Mouse (Mus musculus): ENCODE measurements around the gene Stk35. TPM values are rescaled to one million over a fixed set of nuclear protein-coding genes. Genes with fewer than 3 reads are reported as not detected.

Stk35 gene
- polyA plus RNA-seq, 1 experiment: 17.7 TPM

- 46% methylated on average over 4 of the region's 4 CpGs for WGBS
- no peak overlapping the region for H3K4me3 ChIP-seq (ENCODE audit: insufficient read depth, low read depth, low read length)
These were observed 51.2 kb downstream of the Stk35 start for GRCm38 (mm10) chr2:129851512-129851911.

GRCm38 (mm10) chr2:129863256-129863655 is 62.9 kb downstream of the Stk35 start:
- H3K27ac ChIP-seq (ENCODE audit: insufficient read depth, low read depth, low read length): no peak overlapping the region
- no peak for DNase-seq
- H3K36me3 ChIP-seq (ENCODE audit: control insufficient read depth, insufficient read depth, low read length): no peaks in the 10 kb centered on the region
- no peak overlapping the region for H3K4me3 ChIP-seq (ENCODE audit: insufficient read depth, low read depth, low read length)
- no peak for TF ChIP-seq CTCF (conservative IDR thresholded peaks at IDR 0.05; ENCODE audit: insufficient read depth, insufficient read length, low read depth, low read length)
- TF ChIP-seq POLR2A (IDR thresholded peaks at IDR 0.05; ENCODE audit: low read depth, low read length): no peak
- H3K27me3 ChIP-seq (replicated peaks; ENCODE audit: control insufficient read depth, insufficient read depth, low read length): no peaks in the 10 kb centered on the region; the same call in 1 of the 2 replicates
- 81% methylated on average over 5 of the region's 5 CpGs for WGBS
- H3K4me1 ChIP-seq (ENCODE audit: control insufficient read depth, insufficient read depth, low read length): no peaks in the 10 kb centered on the region

More at GRCm38 (mm10) chr2:129851512-129851911, 51.2 kb downstream of the Stk35 start:
- TF ChIP-seq CTCF (conservative IDR thresholded peaks at IDR 0.05; ENCODE audit: insufficient read depth, insufficient read length, low read depth, low read length) (no peak), POLR2A (IDR thresholded peaks at IDR 0.05; ENCODE audit: low read depth, low read length) (no peak)
- Histone ChIP-seq H3K36me3 (ENCODE audit: control insufficient read depth, insufficient read depth, low read length) (no peaks in the 10 kb centered on the region), H3K27me3 (replicated peaks; ENCODE audit: control insufficient read depth, insufficient read depth, low read length) (no peaks in the 10 kb centered on the region), H3K4me1 (ENCODE audit: control insufficient read depth, insufficient read depth, low read length) (peaks cover 5% of the 10 kb centered on the region), H3K27ac (ENCODE audit: insufficient read depth, low read depth, low read length) (no peak overlapping the region)
- no peak for DNase-seq

GRCm38 (mm10) chr2:129864958-129865357 is 64.6 kb downstream of the Stk35 start:
- Histone ChIP-seq H3K4me3 (ENCODE audit: insufficient read depth, low read depth, low read length) (no peak overlapping the region), H3K36me3 (ENCODE audit: control insufficient read depth, insufficient read depth, low read length) (no peaks in the 10 kb centered on the region), H3K4me1 (ENCODE audit: control insufficient read depth, insufficient read depth, low read length) (no peaks in the 10 kb centered on the region), H3K27ac (ENCODE audit: insufficient read depth, low read depth, low read length) (no peak overlapping the region), H3K27me3 (replicated peaks; ENCODE audit: control insufficient read depth, insufficient read depth, low read length) (no peaks in the 10 kb centered on the region; the same call in 1 of the 2 replicates)
- TF ChIP-seq CTCF (conservative IDR thresholded peaks at IDR 0.05; ENCODE audit: insufficient read depth, insufficient read length, low read depth, low read length) (no peak), POLR2A (IDR thresholded peaks at IDR 0.05; ENCODE audit: low read depth, low read length) (no peak)
- WGBS: 55% methylated on average over 3 of the region's 3 CpGs
- DNase-seq: peak; percentile 45

- DNase-seq: no peak
- H3K4me1 ChIP-seq (ENCODE audit: control insufficient read depth, insufficient read depth, low read length): no peaks in the 10 kb centered on the region
- 94% methylated on average over 5 of the region's 5 CpGs for WGBS
- no peaks in the 10 kb centered on the region for H3K36me3 ChIP-seq (ENCODE audit: control insufficient read depth, insufficient read depth, low read length)
- H3K27me3 ChIP-seq (replicated peaks; ENCODE audit: control insufficient read depth, insufficient read depth, low read length): no peaks in the 10 kb centered on the region
- no peak overlapping the region for H3K27ac ChIP-seq (ENCODE audit: insufficient read depth, low read depth, low read length)
- TF ChIP-seq CTCF (conservative IDR thresholded peaks at IDR 0.05; ENCODE audit: insufficient read depth, insufficient read length, low read depth, low read length) (no peak), POLR2A (IDR thresholded peaks at IDR 0.05; ENCODE audit: low read depth, low read length) (no peak)
- no peak overlapping the region for H3K4me3 ChIP-seq (ENCODE audit: insufficient read depth, low read depth, low read length)
These were observed 68.8 kb downstream of the Stk35 start for GRCm38 (mm10) chr2:129869151-129869550.

DNA sequence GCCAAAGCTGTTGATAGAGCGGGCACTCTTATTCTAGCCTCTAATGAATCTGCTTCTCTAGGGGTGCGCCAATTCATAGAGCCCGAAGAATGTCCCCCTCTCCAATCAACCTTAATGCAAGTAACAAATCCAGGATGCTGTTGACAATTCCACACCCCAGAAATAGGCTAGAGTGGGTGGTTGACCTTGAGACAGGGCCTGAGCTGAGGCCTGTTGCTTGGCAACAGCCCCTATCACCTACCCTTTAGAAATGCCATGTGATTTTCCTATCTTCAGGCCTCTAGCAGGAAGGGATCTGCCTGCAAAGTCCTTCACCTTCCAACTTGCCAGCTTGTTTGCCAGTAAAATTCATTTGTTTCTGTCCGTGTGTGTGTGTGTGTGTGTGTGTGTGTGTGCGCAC is 70.9 kb downstream of the Stk35 start:
- no peaks in the 10 kb centered on the region for H3K36me3 ChIP-seq (ENCODE audit: control insufficient read depth, insufficient read depth, low read length)
- H3K27me3 ChIP-seq (replicated peaks; ENCODE audit: control insufficient read depth, insufficient read depth, low read length): no peaks in the 10 kb centered on the region
- no peak overlapping the region for H3K4me3 ChIP-seq (ENCODE audit: insufficient read depth, low read depth, low read length)
- H3K27ac ChIP-seq (ENCODE audit: insufficient read depth, low read depth, low read length): no peak overlapping the region
- no peak for TF ChIP-seq CTCF (conservative IDR thresholded peaks at IDR 0.05; ENCODE audit: insufficient read depth, insufficient read length, low read depth, low read length)
- no peak for TF ChIP-seq POLR2A (IDR thresholded peaks at IDR 0.05; ENCODE audit: low read depth, low read length)
- no peaks in the 10 kb centered on the region for H3K4me1 ChIP-seq (ENCODE audit: control insufficient read depth, insufficient read depth, low read length)
- 92% methylated on average over 5 of the region's 5 CpGs for WGBS
- no peak for DNase-seq

DNA sequence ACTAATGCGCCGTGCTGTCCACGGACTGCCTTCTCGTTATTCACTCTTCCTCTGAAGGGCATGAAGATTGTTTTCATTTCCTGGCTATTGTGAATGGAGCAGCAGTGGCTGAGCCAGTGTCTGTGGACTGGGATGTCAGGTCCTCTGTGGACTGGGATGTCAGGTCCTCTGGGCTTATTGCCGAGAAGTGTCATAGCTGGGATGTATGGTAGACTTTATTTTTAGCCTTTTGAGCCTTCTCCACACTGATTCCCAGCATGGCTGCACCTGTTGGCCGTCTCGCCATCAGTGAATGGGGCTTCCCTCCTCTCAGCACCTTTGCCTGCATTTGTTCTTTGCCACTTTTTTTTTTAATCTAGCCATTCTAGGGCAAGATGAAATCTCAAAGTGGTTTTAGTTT is 71.8 kb downstream of the Stk35 start:
- 77% methylated on average over 7 of the region's 7 CpGs for WGBS
- no peak for DNase-seq

GRCm38 (mm10) chr2:129873489-129873888 is 73.2 kb downstream of the Stk35 start:
- Histone ChIP-seq H3K27ac (ENCODE audit: insufficient read depth, low read depth, low read length) (no peak overlapping the region), H3K27me3 (replicated peaks; ENCODE audit: control insufficient read depth, insufficient read depth, low read length) (no peaks in the 10 kb centered on the region), H3K36me3 (ENCODE audit: control insufficient read depth, insufficient read depth, low read length) (no peaks in the 10 kb centered on the region), H3K4me1 (ENCODE audit: control insufficient read depth, insufficient read depth, low read length) (no peaks in the 10 kb centered on the region), H3K4me3 (ENCODE audit: insufficient read depth, low read depth, low read length) (no peak overlapping the region)
- TF ChIP-seq POLR2A (IDR thresholded peaks at IDR 0.05; ENCODE audit: low read depth, low read length) (no peak), CTCF (conservative IDR thresholded peaks at IDR 0.05; ENCODE audit: insufficient read depth, insufficient read length, low read depth, low read length) (peak; percentile 95; the same call in 1 of the 2 replicates)
- WGBS: 3% methylated on average over 5 of the region's 5 CpGs
- DNase-seq: peak; percentile 81

More for the DNA sequence above, 71.8 kb downstream of the Stk35 start:
- H3K4me3 ChIP-seq (ENCODE audit: insufficient read depth, low read depth, low read length): no peak overlapping the region
- no peaks in the 10 kb centered on the region for H3K36me3 ChIP-seq (ENCODE audit: control insufficient read depth, insufficient read depth, low read length)
- no peaks in the 10 kb centered on the region for H3K4me1 ChIP-seq (ENCODE audit: control insufficient read depth, insufficient read depth, low read length)
- TF ChIP-seq CTCF (conservative IDR thresholded peaks at IDR 0.05; ENCODE audit: insufficient read depth, insufficient read length, low read depth, low read length): no peak
- no peak for TF ChIP-seq POLR2A (IDR thresholded peaks at IDR 0.05; ENCODE audit: low read depth, low read length)
- no peaks in the 10 kb centered on the region for H3K27me3 ChIP-seq (replicated peaks; ENCODE audit: control insufficient read depth, insufficient read depth, low read length)
- no peak overlapping the region for H3K27ac ChIP-seq (ENCODE audit: insufficient read depth, low read depth, low read length)

Data from kidney, adult 2 months (tissue).